Comparison of ENCODE assay signal across 8 mouse cellular contexts in genomic region chr12:24493412-24493811, GRCm38 (mm10). TPM values are rescaled to one million over a fixed set of nuclear protein-coding genes. Genes with fewer than 3 reads are reported as not detected.
DNase-seq lines count a peak whose midpoint lies in the region; ATAC-seq and TF ChIP-seq lines count a peak whose summit lies in the region.

No protein-coding gene starts in this region.

- ATAC-seq in forebrain, postnatal 0 days, result no peak
- ATAC-seq in kidney, postnatal 0 days (replicated peaks; ENCODE audit: low FRiP score, low read depth), result no peak
- ATAC-seq in midbrain, embryonic 15.5 days (replicated peaks), result no peak

- H3K36me3 ChIP-seq in forebrain, postnatal 0 days (ENCODE audit: insufficient read depth), result no peaks in the 10 kb centered on the region
- H3K36me3 ChIP-seq in kidney, postnatal 0 days (ENCODE audit: insufficient read depth, low read length), result no peaks in the 10 kb centered on the region
- H3K36me3 ChIP-seq in midbrain, embryonic 15.5 days (replicated peaks), result no peaks in the 10 kb centered on the region

- H3K27me3 ChIP-seq in forebrain, postnatal 0 days (ENCODE audit: insufficient read depth, low read length), result no peaks in the 10 kb centered on the region
- H3K27me3 ChIP-seq in kidney, postnatal 0 days (ENCODE audit: insufficient read depth, low read length), result no peaks in the 10 kb centered on the region
- H3K27me3 ChIP-seq in midbrain, embryonic 15.5 days (replicated peaks), result no peaks in the 10 kb centered on the region

- no peak overlapping the region for H3K9ac ChIP-seq in forebrain, postnatal 0 days
- H3K9ac ChIP-seq in kidney, postnatal 0 days (ENCODE audit: low read depth, low read length), result 0 out of 2 replicates have a peak overlapping the region, but pooled peaks have one; percentile 18
- H3K9ac ChIP-seq in midbrain, embryonic 15.5 days, result no peak overlapping the region

- peak overlapping the region; percentile 28; the same call in 1 of the 2 replicates for H3K4me2 ChIP-seq in forebrain, postnatal 0 days (ENCODE audit: low read depth)
- peak overlapping the region; percentile 40 for H3K4me2 ChIP-seq in kidney, postnatal 0 days (ENCODE audit: low read length)
- H3K4me2 ChIP-seq in midbrain, embryonic 15.5 days, result peak overlapping the region; percentile 28; the same call in 1 of the 2 replicates

- H3K27ac ChIP-seq in forebrain, postnatal 0 days (ENCODE audit: low read depth, low read length), result no peak overlapping the region
- H3K27ac ChIP-seq in kidney, postnatal 0 days, result no peak overlapping the region
- H3K27ac ChIP-seq in midbrain, embryonic 15.5 days, result no peak overlapping the region

- 49% methylated on average over 30 of the region's 30 CpGs for WGBS in forebrain, postnatal 0 days
- 53% methylated on average over 30 of the region's 30 CpGs for WGBS in kidney, postnatal 0 days
- 66% methylated on average over 30 of the region's 30 CpGs for WGBS in midbrain, embryonic 15.5 days

- peak; percentile 22 to 39 for DNase-seq in adrenal gland, adult (ENCODE audit: inconsistent age in 2 of 2, low spot score in 1 of 2)
- no peak for DNase-seq in adrenal gland, adult 8-10 months
- peak; percentile 33 for DNase-seq in CD4-positive helper T cell, adult 2 months (ENCODE audit: low read depth, low spot score)
- no peak for DNase-seq in forebrain, postnatal 0 days
- DNase-seq in kidney, postnatal 0 days (ENCODE audit: low spot score), result no peak
- no peak for DNase-seq in left cerebral cortex, postnatal 14 days (ENCODE audit: low spot score in 2 of 2)
- no peak for DNase-seq in right cerebral cortex, adult 18-20 months

- intact Hi-C loops in left cerebral cortex, postnatal 14 days (cut with DNase I), result no loop called here

- H3K4me3 ChIP-seq in forebrain, postnatal 0 days (ENCODE audit: low read depth, low read length), result no peak overlapping the region
- peak overlapping the region; percentile 22; the same call in 1 of the 2 replicates for H3K4me3 ChIP-seq in kidney, postnatal 0 days (replicated peaks; ENCODE audit: low read depth, low read length)
- H3K4me3 ChIP-seq in midbrain, embryonic 15.5 days, result no peak overlapping the region

- no peak for TF ChIP-seq CTCF in forebrain, postnatal 0 days (IDR thresholded peaks at IDR 0.05; ENCODE audit: low read depth)
- TF ChIP-seq CTCF in kidney, postnatal 0 days (IDR thresholded peaks at IDR 0.05; ENCODE audit: low read depth), result no peak

- H3K9me3 ChIP-seq in forebrain, postnatal 0 days (ENCODE audit: low read length), result no peaks in the 10 kb centered on the region
- H3K9me3 ChIP-seq in kidney, postnatal 0 days (replicated peaks; ENCODE audit: low read length), result no peaks in the 10 kb centered on the region
- H3K9me3 ChIP-seq in midbrain, embryonic 15.5 days, result no peaks in the 10 kb centered on the region

- H3K4me1 ChIP-seq in forebrain, postnatal 0 days (ENCODE audit: insufficient read depth), result no peaks in the 10 kb centered on the region
- H3K4me1 ChIP-seq in kidney, postnatal 0 days (replicated peaks; ENCODE audit: insufficient read depth, low read length), result no peaks in the 10 kb centered on the region
- peaks cover 3% of the 10 kb centered on the region; the same call in 1 of the 2 replicates for H3K4me1 ChIP-seq in midbrain, embryonic 15.5 days

RNA-seq across cellular contexts. Expression of gene Taf1b, which starts 4.7 kb away (rescaled TPM):
- total RNA-seq in adrenal gland, adult 8-10 months (2022), result 10 to 100 TPM; 13.8 to 25.0 (median 18.4) TPM
- total RNA-seq in forebrain, postnatal 0 days (2014; rRNA removed), result 28.5 and 33.6 TPM in 2 replicates
- polyA plus RNA-seq in forebrain, postnatal 0 days (2015; fragmentation: Nextera tagmentation; extraction: Ambion mirVana), result 30.5 and 35.3 TPM in 2 replicates
- 27.6 and 28.5 TPM in 2 replicates for polyA plus RNA-seq in kidney, postnatal 0 days (2015; fragmentation: Nextera tagmentation; extraction: Ambion mirVana)
- 33.4 and 38.7 TPM in 2 replicates for polyA plus RNA-seq in midbrain, embryonic 15.5 days (2015; fragmentation: Nextera tagmentation; extraction: Ambion mirVana)
- 10 to 100 TPM; 30.5 to 32.6 TPM for total RNA-seq in left cerebral cortex, postnatal 14 days (2021)

Comparison
In these comparisons a context has a peak if more than half of its experiments do, and no peak if none do; other contexts are left out.
1. DNase-seq: peak in adrenal gland, adult (2 of 2) and CD4-positive helper T cell, adult 2 months (single experiment); none in adrenal gland, adult 8-10 months (single experiment), forebrain, postnatal 0 days (single experiment), kidney, postnatal 0 days (single experiment), left cerebral cortex, postnatal 14 days (0 of 2) and right cerebral cortex, adult 18-20 months (single experiment).
2. Peak in every context shown above with its lines, with median percentiles within 50 percentile points of each other: H3K4me2 ChIP-seq.